ENCODE assay signal across 8 mouse cellular contexts in the genomic region with DNA sequence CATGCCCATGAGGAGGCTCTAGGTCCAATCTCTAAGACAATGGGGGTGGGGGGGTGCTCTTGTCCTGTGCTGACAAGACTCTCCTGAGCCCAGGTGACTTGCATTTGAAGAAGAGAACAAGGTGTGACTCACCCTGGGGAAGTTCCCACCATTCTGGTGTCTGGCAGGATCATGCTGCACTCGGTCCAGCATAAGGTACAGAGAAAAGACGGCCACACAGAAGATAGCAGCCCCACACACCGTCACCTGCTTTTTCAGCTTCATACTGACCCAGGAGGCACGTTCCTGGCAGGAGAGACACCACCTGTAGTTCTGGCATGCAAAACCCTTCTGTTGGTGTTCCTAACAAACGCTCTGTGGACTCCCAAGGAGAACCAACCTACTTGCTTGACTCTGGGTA. TPM values are rescaled to one million over a fixed set of nuclear protein-coding genes. Genes with fewer than 3 reads are reported as not detected.
A peak's percentile ranks its signal among the peaks of the same experiment; 100 is the strongest.
DNase-seq lines count a peak whose midpoint lies in the region; ATAC-seq lines count a peak whose summit lies in the region.
"Had no signal": no experiment of that assay in that cellular context is flagged by ENCODE, and none has a peak within 500 bp of the region (broad histone marks: within the 10 kb centered on the region; RNA-seq: fewer than 3 reads in every experiment).

No protein-coding gene starts in this region.

- H3K9ac ChIP-seq in lung, embryonic 16.5 days (ENCODE audit: low read length): 0 out of 2 replicates have a peak overlapping the region, but pooled peaks have one; percentile 14
- peak overlapping the region; percentile 87 for H3K9ac ChIP-seq in embryonic facial prominence, embryonic 13.5 days
- H3K9ac ChIP-seq in limb, embryonic 13.5 days: peak overlapping the region; percentile 90
- H3K9ac ChIP-seq in stomach, embryonic 14.5 days (replicated peaks; ENCODE audit: low read depth, low read length): no peak overlapping the region

- H3K4me2 ChIP-seq in lung, embryonic 16.5 days (ENCODE audit: low read depth, low read length): peak overlapping the region; percentile 78
- peak overlapping the region; percentile 77 for H3K4me2 ChIP-seq in embryonic facial prominence, embryonic 13.5 days
- peak overlapping the region; percentile 72 for H3K4me2 ChIP-seq in limb, embryonic 13.5 days (replicated peaks)
- peak overlapping the region; percentile 78 for H3K4me2 ChIP-seq in stomach, embryonic 14.5 days (replicated peaks; ENCODE audit: low read depth, low read length)

- ATAC-seq in lung, embryonic 16.5 days (ENCODE audit: low read depth): no peak
- ATAC-seq in embryonic facial prominence, embryonic 13.5 days (ENCODE audit: insufficient number of reproducible peaks, insufficient read depth, low FRiP score, low TSS enrichment, low read depth): no peak
- no peak for ATAC-seq in limb, embryonic 13.5 days (ENCODE audit: low FRiP score, low read depth)
- ATAC-seq in stomach, embryonic 14.5 days (ENCODE audit: insufficient number of reproducible peaks, insufficient read depth, low FRiP score, low read depth): no peak

- H3K27me3 ChIP-seq in lung, embryonic 16.5 days (ENCODE audit: control insufficient read depth, insufficient read depth, low read depth, low read length): no peaks in the 10 kb centered on the region
- H3K27me3 ChIP-seq in embryonic facial prominence, embryonic 13.5 days: no peaks in the 10 kb centered on the region
- H3K27me3 ChIP-seq in limb, embryonic 13.5 days: no peaks in the 10 kb centered on the region
- H3K27me3 ChIP-seq in stomach, embryonic 14.5 days (ENCODE audit: control insufficient read depth, insufficient read depth, low read length): no peaks in the 10 kb centered on the region

- intact Hi-C loops in left cerebral cortex, postnatal 14 days (cut with DNase I): no loop called here

- H3K4me1 ChIP-seq in lung, embryonic 16.5 days (replicated peaks; ENCODE audit: control insufficient read depth, insufficient read depth, low read length): peaks cover 21% of the 10 kb centered on the region
- peaks cover 24% of the 10 kb centered on the region for H3K4me1 ChIP-seq in embryonic facial prominence, embryonic 13.5 days
- H3K4me1 ChIP-seq in limb, embryonic 13.5 days: peaks cover 16% of the 10 kb centered on the region
- H3K4me1 ChIP-seq in stomach, embryonic 14.5 days (ENCODE audit: control insufficient read depth, insufficient read depth, low read length): peaks cover 12% of the 10 kb centered on the region; the same call in 1 of the 2 replicates

- H3K9me3 ChIP-seq in lung, embryonic 16.5 days (ENCODE audit: control insufficient read depth, low read length): no peaks in the 10 kb centered on the region
- H3K9me3 ChIP-seq in embryonic facial prominence, embryonic 13.5 days: no peaks in the 10 kb centered on the region
- 0 out of 2 replicates have a peak, but pooled peaks cover under 1% of the 10 kb centered on the region for H3K9me3 ChIP-seq in limb, embryonic 13.5 days
- H3K9me3 ChIP-seq in stomach, embryonic 14.5 days (ENCODE audit: control insufficient read depth, low read depth, low read length): no peaks in the 10 kb centered on the region

- peak overlapping the region; percentile 91; the same call in 1 of the 2 replicates for H3K27ac ChIP-seq in lung, embryonic 16.5 days (ENCODE audit: low read length)
- H3K27ac ChIP-seq in embryonic facial prominence, embryonic 13.5 days: peak overlapping the region; percentile 92
- H3K27ac ChIP-seq in limb, embryonic 13.5 days: no peak overlapping the region
- H3K27ac ChIP-seq in stomach, embryonic 14.5 days (ENCODE audit: low read length): peak overlapping the region; percentile 75; the same call in 1 of the 2 replicates

- no peak overlapping the region for H3K4me3 ChIP-seq in lung, embryonic 16.5 days (ENCODE audit: low read length)
- H3K4me3 ChIP-seq in embryonic facial prominence, embryonic 13.5 days: peak overlapping the region; percentile 88; the same call in 1 of the 2 replicates
- peak overlapping the region; percentile 87 for H3K4me3 ChIP-seq in limb, embryonic 13.5 days
- H3K4me3 ChIP-seq in stomach, embryonic 14.5 days (ENCODE audit: low read depth, low read length): peak overlapping the region; percentile 80

- no peak for DNase-seq in lung, postnatal 36 days
- DNase-seq in ovary, adult 18-20 months (ENCODE audit: low spot score): no peak
- DNase-seq in left cerebral cortex, postnatal 14 days (ENCODE audit: low spot score in 2 of 2): no peak
- DNase-seq: kidney, postnatal 25 days had no signal

- peaks cover 27% of the 10 kb centered on the region for H3K36me3 ChIP-seq in lung, embryonic 16.5 days (ENCODE audit: control insufficient read depth, insufficient read depth, low read length)
- H3K36me3 ChIP-seq in embryonic facial prominence, embryonic 13.5 days: peaks cover 41% of the 10 kb centered on the region
- H3K36me3 ChIP-seq in limb, embryonic 13.5 days: peaks cover 42% of the 10 kb centered on the region
- H3K36me3 ChIP-seq in stomach, embryonic 14.5 days (ENCODE audit: control insufficient read depth, insufficient read depth, low read length): peaks cover 28% of the 10 kb centered on the region

- 52% methylated on average over 5 of the region's 5 CpGs for WGBS in lung, embryonic 16.5 days
- 55% methylated on average over 5 of the region's 5 CpGs for WGBS in embryonic facial prominence, embryonic 13.5 days
- WGBS in limb, embryonic 13.5 days: 65% methylated on average over 5 of the region's 5 CpGs
- WGBS in stomach, embryonic 14.5 days: 59% methylated on average over 5 of the region's 5 CpGs

RNA-seq across cellular contexts. Expression of gene Man2a2, which starts 1.7 kb away (rescaled TPM):
- polyA plus RNA-seq in lung, embryonic 16.5 days (2015; fragmentation: Nextera tagmentation; extraction: Ambion mirVana): 20.4 and 21.1 TPM in 2 replicates
- polyA plus RNA-seq in embryonic facial prominence, embryonic 13.5 days (2015; fragmentation: Nextera tagmentation; extraction: Ambion mirVana): 25.3 and 28.7 TPM in 2 replicates
- 22.0 and 24.4 TPM in 2 replicates for polyA plus RNA-seq in limb, embryonic 13.5 days (2015; fragmentation: Nextera tagmentation; extraction: Ambion mirVana)
- 18.3 and 19.8 TPM in 2 replicates for polyA plus RNA-seq in stomach, embryonic 14.5 days (2014; fragmentation: Nextera tagmentation; extraction: Ambion mirVana)
- total RNA-seq in left cerebral cortex, postnatal 14 days (2021): 100 to 1,000 TPM; 114 to 118 TPM

RNA-seq across cellular contexts. Expression of gene Fes, which starts 18.3 kb away (rescaled TPM):
- polyA plus RNA-seq in lung, embryonic 16.5 days (2015; fragmentation: Nextera tagmentation; extraction: Ambion mirVana): 18.5 and 19.3 TPM in 2 replicates
- 12.8 and 13.8 TPM in 2 replicates for polyA plus RNA-seq in embryonic facial prominence, embryonic 13.5 days (2015; fragmentation: Nextera tagmentation; extraction: Ambion mirVana)
- polyA plus RNA-seq in limb, embryonic 13.5 days (2015; fragmentation: Nextera tagmentation; extraction: Ambion mirVana): 11.5 and 14.3 TPM in 2 replicates
- polyA plus RNA-seq in stomach, embryonic 14.5 days (2014; fragmentation: Nextera tagmentation; extraction: Ambion mirVana): 9.1 and 9.5 TPM in 2 replicates
- total RNA-seq in left cerebral cortex, postnatal 14 days (2021): 1 to 10 TPM; 5.6 to 6.7 TPM

RNA-seq across cellular contexts. Expression of gene Hddc3, which starts 26.6 kb away (rescaled TPM):
- polyA plus RNA-seq in lung, embryonic 16.5 days (2015; fragmentation: Nextera tagmentation; extraction: Ambion mirVana): 20.9 and 21.9 TPM in 2 replicates
- 21.6 and 29.0 TPM in 2 replicates for polyA plus RNA-seq in embryonic facial prominence, embryonic 13.5 days (2015; fragmentation: Nextera tagmentation; extraction: Ambion mirVana)
- 21.5 and 23.5 TPM in 2 replicates for polyA plus RNA-seq in limb, embryonic 13.5 days (2015; fragmentation: Nextera tagmentation; extraction: Ambion mirVana)
- 24.3 and 26.5 TPM in 2 replicates for polyA plus RNA-seq in stomach, embryonic 14.5 days (2014; fragmentation: Nextera tagmentation; extraction: Ambion mirVana)
- total RNA-seq in left cerebral cortex, postnatal 14 days (2021): 10 to 100 TPM; 42.0 to 53.2 TPM

RNA-seq across cellular contexts. Expression of gene Unc45a, which starts 28.7 kb away (rescaled TPM):
- polyA plus RNA-seq in lung, embryonic 16.5 days (2015; fragmentation: Nextera tagmentation; extraction: Ambion mirVana): 40.8 and 42.3 TPM in 2 replicates
- polyA plus RNA-seq in embryonic facial prominence, embryonic 13.5 days (2015; fragmentation: Nextera tagmentation; extraction: Ambion mirVana): 49.0 and 53.1 TPM in 2 replicates
- polyA plus RNA-seq in limb, embryonic 13.5 days (2015; fragmentation: Nextera tagmentation; extraction: Ambion mirVana): 49.7 and 50.4 TPM in 2 replicates
- polyA plus RNA-seq in stomach, embryonic 14.5 days (2014; fragmentation: Nextera tagmentation; extraction: Ambion mirVana): 28.6 and 29.4 TPM in 2 replicates
- total RNA-seq in left cerebral cortex, postnatal 14 days (2021): 10 to 100 TPM; 44.8 to 49.7 TPM

RNA-seq across cellular contexts. Expression of gene Furin, which starts 35.8 kb away (rescaled TPM):
- 12.6 and 12.7 TPM in 2 replicates for polyA plus RNA-seq in lung, embryonic 16.5 days (2015; fragmentation: Nextera tagmentation; extraction: Ambion mirVana)
- polyA plus RNA-seq in embryonic facial prominence, embryonic 13.5 days (2015; fragmentation: Nextera tagmentation; extraction: Ambion mirVana): 10.9 and 11.0 TPM in 2 replicates
- 12.0 and 12.5 TPM in 2 replicates for polyA plus RNA-seq in limb, embryonic 13.5 days (2015; fragmentation: Nextera tagmentation; extraction: Ambion mirVana)
- 10.8 and 12.4 TPM in 2 replicates for polyA plus RNA-seq in stomach, embryonic 14.5 days (2014; fragmentation: Nextera tagmentation; extraction: Ambion mirVana)
- total RNA-seq in left cerebral cortex, postnatal 14 days (2021): 10 to 100 TPM; 38.8 to 46.2 TPM
